Mouse (Mus musculus) small intestine, adult 2 months (tissue): ENCODE results near the gene Tmod4. TPM values are rescaled to one million over a fixed set of nuclear protein-coding genes. Genes with fewer than 3 reads are reported as not detected.
A peak's percentile ranks its signal among the peaks of the same experiment; 100 is the strongest.
"Not testable (repeated sequence)": the region's sequence is repeated elsewhere in the genome, so short reads cannot be mapped to it uniquely, and the experiment has no call there.

Source experiments
- H3K27ac ChIP-seq: fragments of 200-500 bp; 2 replicates; pipeline ENCODE4 v1.5.1; 2012; ENCODE audit warnings: low read depth, low read length, control low read depth, inconsistent platforms; ENCODE audit not compliant: insufficient read depth
- H3K27me3 ChIP-seq: fragments of 200-500 bp; 2 replicates; pipeline ENCODE4 v1.6.1; 2012; ENCODE audit warnings: mild to moderate bottlenecking, moderate library complexity, low read length, inconsistent platforms; ENCODE audit not compliant: control insufficient read depth, insufficient read depth
- H3K36me3 ChIP-seq: fragments of 200-500 bp; 2 replicates; pipeline ENCODE4 v1.6.1; 2012; ENCODE audit warnings: mild to moderate bottlenecking, low read length, control low read depth, inconsistent platforms; ENCODE audit not compliant: control insufficient read depth, insufficient read depth
- H3K4me1 ChIP-seq: fragments of 200-500 bp; 2 replicates; pipeline ENCODE4 v1.6.1; 2012; ENCODE audit warnings: low read length, inconsistent platforms, mixed read lengths; ENCODE audit not compliant: control insufficient read depth, insufficient read depth, insufficient read length
- H3K4me3 ChIP-seq: fragments of 200-500 bp; 2 replicates; pipeline ENCODE4 v1.5.1; 2012; ENCODE audit warnings: low read depth, mild to moderate bottlenecking, control low read depth, inconsistent platforms, low read length, moderate library complexity
- CTCF ChIP-seq: fragments of 200-500 bp; IDR thresholded peaks from 2 replicates; pipeline ENCODE4 v1.5.1; 2012; ENCODE audit warnings: low read depth, mild to moderate bottlenecking, control low read depth, inconsistent platforms, low read length, moderate library complexity, mixed read lengths; ENCODE audit not compliant: insufficient replicate concordance, insufficient read length; ENCODE audit errors: extremely low read depth
- POLR2A ChIP-seq: fragments of 200-500 bp; IDR thresholded peaks from 2 replicates; pipeline ENCODE4 v1.6.1; 2012; ENCODE audit warnings: low read depth, mild to moderate bottlenecking, control low read depth, inconsistent platforms, low read length, moderate library complexity
- WGBS: fragments of 180-500 bp; shearing (Covaris S2); methylation state at CpG from one replicate; pipeline ENCODE4 v1.1.7; 2018; 5-methylcytosine and 5-hydroxymethylcytosine counted together
- polyA plus RNA-seq: library from polyadenylated mRNA; depleted of rRNA; stranded (reverse); fragments of >200 nt; gene quantifications from 2 replicates; pipeline ENCODE4 v1.2.3, GENCODE M21; 2012

The Tmod4 gene
- polyA plus RNA-seq, 1 experiment: 0.84 TPM

DNA sequence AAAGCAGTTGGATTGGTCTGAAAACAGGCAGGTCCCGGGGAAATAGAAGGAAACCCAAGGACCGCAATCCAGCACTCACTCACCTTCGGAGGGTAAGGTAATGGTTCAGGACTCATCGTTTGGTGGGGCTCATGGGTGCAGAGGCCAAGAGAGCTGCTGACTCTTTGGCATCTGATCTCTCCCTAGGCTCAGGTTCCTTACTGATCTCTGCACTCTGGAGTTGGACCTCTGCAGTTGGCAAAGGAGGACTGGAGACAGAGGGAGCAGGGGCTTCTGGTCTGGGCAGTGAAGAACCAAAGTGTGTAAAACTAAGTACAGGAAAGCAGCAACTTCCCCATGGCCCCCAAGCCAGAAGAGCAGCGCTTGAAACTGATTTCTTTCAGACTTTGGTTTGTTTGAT lies 5.8 kb downstream of the Tmod4 start:
- H3K36me3 ChIP-seq: peaks cover 22% of the 10 kb centered on the region
- H3K27me3 ChIP-seq: no peaks in the 10 kb centered on the region
- WGBS: 84% methylated on average over 5 of the region's 5 CpGs
- no peak overlapping the region for H3K4me3 ChIP-seq
- no peak for TF ChIP-seq CTCF
- TF ChIP-seq POLR2A: no peak
- no peak overlapping the region for H3K27ac ChIP-seq
- peaks cover 3% of the 10 kb centered on the region; the same call in 1 of the 2 replicates for H3K4me1 ChIP-seq

DNA sequence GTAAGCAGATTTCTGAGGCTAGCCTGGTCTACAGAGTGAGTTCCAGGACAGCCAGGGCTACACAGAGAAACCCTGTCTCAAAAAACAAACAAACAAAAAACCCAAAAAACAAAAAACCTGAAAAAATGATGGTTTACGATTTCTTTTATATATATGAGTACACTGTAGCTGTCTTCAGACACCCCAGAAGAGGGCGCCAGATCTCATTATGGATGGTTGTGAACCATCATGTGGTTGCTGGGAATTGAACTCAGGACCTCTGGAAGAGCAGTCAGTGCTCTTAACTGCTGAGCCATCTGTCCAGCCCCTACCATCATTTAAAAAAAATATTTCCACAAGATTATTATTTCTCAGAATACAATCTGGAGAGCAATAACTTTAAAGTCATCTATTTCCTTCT lies 8.1 kb downstream of the Tmod4 start:
- peak; percentile 22; the same call in 1 of the 2 replicates for TF ChIP-seq CTCF
- peaks cover 21% of the 10 kb centered on the region for H3K36me3 ChIP-seq
- H3K27me3 ChIP-seq, H3K4me1 ChIP-seq, H3K27ac ChIP-seq, H3K4me3 ChIP-seq: not testable (repeated sequence)
- 98% methylated on average over 2 of the region's 2 CpGs for WGBS

- TF ChIP-seq POLR2A: no peak
- TF ChIP-seq CTCF: no peak
- H3K27ac ChIP-seq: peak overlapping the region; percentile 24; the same call in 1 of the 2 replicates
- WGBS: 49% methylated on average over 11 of the region's 11 CpGs
These were observed 8.9 kb downstream of the Tmod4 start for GRCm38 (mm10) chr3:95133176-95133575.

GRCm38 (mm10) chr3:95133680-95134101 lies 9.4 kb downstream of the Tmod4 start, which contains the start of the genes Scnm1 and Lysmd1:
Gene Scnm1, minus strand, starts transcription at chr3:95134011.
Gene Lysmd1, plus strand, starts transcription at chr3:95134088.
- Histone ChIP-seq H3K27ac (peak within 1 kb of the TSS; percentile 71), H3K36me3 (peaks cover 23% of the 10 kb centered on the region), H3K4me3 (peak within 1 kb of the TSS; percentile 56), H3K27me3 (no peaks in the 10 kb centered on the region), H3K4me1 (peaks cover 5% of the 10 kb centered on the region; the same call in 1 of the 2 replicates)
- TF ChIP-seq POLR2A (no peak), CTCF (peak; percentile 24; the same call in 1 of the 2 replicates)
- WGBS: under 1% methylated on average over 20 of the region's 20 CpGs

More at GRCm38 (mm10) chr3:95133176-95133575, 8.9 kb downstream of the Tmod4 start:
- no peaks in the 10 kb centered on the region for H3K27me3 ChIP-seq
- peaks cover 5% of the 10 kb centered on the region; the same call in 1 of the 2 replicates for H3K4me1 ChIP-seq
- H3K36me3 ChIP-seq: peaks cover 24% of the 10 kb centered on the region
- peak overlapping the region; percentile 55 for H3K4me3 ChIP-seq

- not testable (repeated sequence) for H3K27me3 ChIP-seq, H3K4me1 ChIP-seq, H3K27ac ChIP-seq
- no CpG with 5 or more reads among the region's 12 CpGs for WGBS
- Histone ChIP-seq H3K4me3 (peak overlapping the region; percentile 55; the same call in 1 of the 2 replicates), H3K36me3 (peaks cover 19% of the 10 kb centered on the region)
These were observed 9.9 kb downstream of the Tmod4 start for GRCm38 (mm10) chr3:95134133-95134532.

- Histone ChIP-seq H3K4me3 (peak overlapping the region; percentile 56), H3K27ac (peak overlapping the region; percentile 71), H3K27me3 (no peaks in the 10 kb centered on the region), H3K4me1 (peaks cover 7% of the 10 kb centered on the region; the same call in 1 of the 2 replicates), H3K36me3 (peaks cover 20% of the 10 kb centered on the region)
- WGBS: 4% methylated on average over 6 of the region's 6 CpGs
- TF ChIP-seq POLR2A (peak; percentile 38; the same call in 1 of the 2 replicates), CTCF (no peak)
These were observed 10.7 kb downstream of the Tmod4 start for GRCm38 (mm10) chr3:95135023-95135422.

- peak overlapping the region; percentile 34; the same call in 1 of the 2 replicates for H3K27ac ChIP-seq
- TF ChIP-seq POLR2A (no peak), CTCF (no peak)
- H3K4me3 ChIP-seq: no peak overlapping the region
- WGBS: 65% methylated on average over 7 of the region's 7 CpGs
- peaks cover 9% of the 10 kb centered on the region for H3K4me1 ChIP-seq
- peaks cover 23% of the 10 kb centered on the region for H3K36me3 ChIP-seq
- no peaks in the 10 kb centered on the region for H3K27me3 ChIP-seq
These were observed 11.3 kb downstream of the Tmod4 start for GRCm38 (mm10) chr3:95135433-95136052.

- WGBS: 90% methylated on average over 3 of the region's 3 CpGs
- peaks cover 9% of the 10 kb centered on the region for H3K4me1 ChIP-seq
- H3K27me3 ChIP-seq: no peaks in the 10 kb centered on the region
- TF ChIP-seq CTCF: no peak
- no peak for TF ChIP-seq POLR2A
- H3K36me3 ChIP-seq: peaks cover 20% of the 10 kb centered on the region
- no peak overlapping the region for H3K27ac ChIP-seq
- no peak overlapping the region for H3K4me3 ChIP-seq
These were observed 12.1 kb downstream of the Tmod4 start for GRCm38 (mm10) chr3:95136336-95136735.
